Mouse (Mus musculus) lung, postnatal 0 days (tissue): Measurements from ENCODE around the gene Actr2. TPM values are rescaled to one million over a fixed set of nuclear protein-coding genes. Genes with fewer than 3 reads are reported as not detected.
A peak's percentile ranks its signal among the peaks of the same experiment; 100 is the strongest.

Source experiments
- ATAC-seq: fragments of 200-750 bp; cut with Nextera tagmentation; 2 replicates; pipeline ENCODE4 v1.8.0; 2017; ENCODE audit warnings: moderate library complexity
- DNase-seq: peaks from one replicate; pipeline ENCODE4 v3.0.0-alpha.2; 2016; ENCODE audit warnings: low spot score
- H3K27ac ChIP-seq: fragments of 300-500 bp; sonication (generic); 2 replicates; pipeline ENCODE4 v1.5.1; 2014; ENCODE audit warnings: antibody characterized with exemption, mild to moderate bottlenecking, low read length, mixed read lengths
- H3K27me3 ChIP-seq: fragments of 300-500 bp; sonication (generic); replicated peaks from 2 replicates; pipeline ENCODE4 v1.6.1; 2014; ENCODE audit warnings: low read length, mixed read lengths; ENCODE audit not compliant: insufficient read depth
- H3K36me3 ChIP-seq: fragments of 300-500 bp; sonication (generic); 2 replicates; pipeline ENCODE4 v1.6.1; 2014; ENCODE audit warnings: low read length, mixed read lengths; ENCODE audit not compliant: insufficient read depth
- H3K4me1 ChIP-seq: fragments of 300-500 bp; sonication (generic); 2 replicates; pipeline ENCODE4 v1.6.1; 2014; ENCODE audit warnings: antibody characterized with exemption, low read depth, low read length, mixed read lengths; ENCODE audit not compliant: insufficient read depth
- H3K4me2 ChIP-seq: fragments of 300-500 bp; sonication (generic); replicated peaks from 2 replicates; pipeline ENCODE4 v1.6.1; 2014; ENCODE audit warnings: low read depth, mild to moderate bottlenecking, low read length, moderate library complexity, mixed read lengths
- H3K4me3 ChIP-seq: fragments of 300-500 bp; sonication (generic); 2 replicates; pipeline ENCODE4 v1.5.1; 2014; ENCODE audit warnings: low read depth, low read length
- H3K9ac ChIP-seq: fragments of 300-500 bp; sonication (generic); replicated peaks from 2 replicates; pipeline ENCODE4 v1.6.1; 2014; ENCODE audit warnings: low read depth, mild to moderate bottlenecking
- H3K9me3 ChIP-seq: fragments of 300-500 bp; sonication (generic); 2 replicates; pipeline ENCODE4 v1.6.1; 2016; ENCODE audit warnings: low read length, mixed read lengths
- CTCF ChIP-seq: IDR thresholded peaks from 2 replicates; pipeline ENCODE4 v1.5.1; 2016; ENCODE audit warnings: antibody characterized with exemption, mild to moderate bottlenecking
- EP300 ChIP-seq: IDR thresholded peaks from 2 replicates; pipeline ENCODE4 v1.6.1; 2016; ENCODE audit warnings: antibody characterized with exemption, mild to moderate bottlenecking, control low read depth
- WGBS: fragments of 180-500 bp; shearing (Covaris S2); extraction: QIAGEN DNeasy Blood & Tissue Kit; methylation state at CpG from one replicate; pipeline ENCODE4 v1.1.7; 2014; 5-methylcytosine and 5-hydroxymethylcytosine counted together
- polyA plus RNA-seq: library from polyadenylated mRNA; unstranded; fragments of >200 nt; fragmentation: Nextera tagmentation; extraction: Ambion mirVana; gene quantifications from 2 replicates; pipeline ENCODE4 v1.2.1, GENCODE M21; 2015

Actr2 gene
- polyA plus RNA-seq, 1 experiment from 2014 or later, result 93.1 TPM

DNA sequence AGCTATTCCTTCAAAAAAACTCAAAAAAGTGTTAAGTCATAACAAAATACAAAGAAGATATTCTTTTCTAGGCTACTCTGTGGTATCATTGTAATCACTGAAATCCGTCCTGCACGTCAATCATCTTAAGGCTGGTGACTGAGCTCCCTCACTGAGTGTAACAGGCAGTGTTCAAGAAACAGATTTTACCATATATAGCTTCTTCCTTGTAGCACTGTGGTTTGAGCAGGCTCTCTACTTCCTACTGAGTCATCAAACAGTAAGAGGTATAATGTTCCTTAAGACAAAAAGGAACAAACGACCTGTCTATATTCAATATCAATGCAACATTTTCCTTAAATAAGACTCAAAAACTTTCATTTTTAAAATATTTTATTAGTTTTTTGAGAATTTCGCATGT is 5.0 kb downstream of the Actr2 start:
- Histone ChIP-seq H3K36me3 (no peaks in the 10 kb centered on the region), H3K9me3 (no peaks in the 10 kb centered on the region), H3K9ac (no peak overlapping the region), H3K27ac (no peak overlapping the region), H3K4me2 (no peak overlapping the region), H3K4me3 (no peak overlapping the region), H3K27me3 (no peaks in the 10 kb centered on the region), H3K4me1 (peaks cover 3% of the 10 kb centered on the region; the same call in 1 of the 2 replicates)
- WGBS, result 85% methylated on average over 4 of the region's 4 CpGs
- DNase-seq, result peak; percentile 19
- TF ChIP-seq CTCF (no peak), EP300 (no peak)
- ATAC-seq, result no peak

DNA sequence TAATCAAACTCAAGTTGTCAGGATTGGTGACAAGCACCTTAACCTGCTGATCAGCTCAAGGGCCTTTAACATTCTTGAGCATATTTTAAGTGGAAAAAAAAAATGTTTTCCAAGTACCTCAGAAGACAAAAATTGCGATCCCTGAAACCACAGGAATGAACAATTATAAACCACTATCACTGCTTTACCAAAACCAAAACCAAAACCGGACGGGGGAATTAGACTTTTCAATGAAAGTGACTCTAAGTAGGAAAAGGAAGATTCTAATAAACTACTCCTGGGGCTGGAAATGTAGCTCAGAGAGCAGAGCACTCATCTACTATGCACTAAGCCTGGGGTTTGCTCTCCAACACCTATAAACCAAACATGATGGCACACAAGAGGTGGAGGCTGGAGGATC is 5.8 kb downstream of the Actr2 start:
- DNase-seq (no peak), ATAC-seq (no peak)
- no peaks in the 10 kb centered on the region for H3K9me3 ChIP-seq
- no peaks in the 10 kb centered on the region for H3K27me3 ChIP-seq
- WGBS, result 46% methylated on average over 3 of the region's 3 CpGs
- TF ChIP-seq CTCF (no peak), EP300 (no peak)
- H3K4me2 ChIP-seq, result no peak overlapping the region
- no peaks in the 10 kb centered on the region for H3K36me3 ChIP-seq
- no peak overlapping the region for H3K4me3 ChIP-seq
- H3K9ac ChIP-seq, result no peak overlapping the region
- H3K4me1 ChIP-seq, result peaks cover 3% of the 10 kb centered on the region; the same call in 1 of the 2 replicates
- no peak overlapping the region for H3K27ac ChIP-seq

DNA sequence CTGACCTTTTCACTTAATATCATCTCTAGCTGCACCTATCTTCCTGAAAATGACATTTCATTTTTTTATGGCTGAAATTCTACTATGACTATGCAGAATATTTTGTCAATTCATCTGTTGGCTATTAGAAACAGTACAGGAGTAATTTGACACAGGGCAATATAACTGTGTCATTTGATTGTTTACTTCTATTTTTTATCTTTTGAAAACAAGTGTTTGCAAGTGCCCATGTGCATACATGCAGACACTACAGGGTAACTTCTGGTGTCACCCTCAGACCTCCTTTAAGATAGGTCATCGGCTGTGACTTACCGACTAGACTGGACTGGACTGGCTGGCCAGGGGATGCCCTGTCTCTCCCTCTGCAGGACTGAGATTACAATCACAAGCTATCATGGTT is 8.8 kb downstream of the Actr2 start:
- 92% methylated on average over 2 of the region's 2 CpGs for WGBS
- Histone ChIP-seq H3K4me2 (no peak overlapping the region), H3K4me3 (no peak overlapping the region), H3K27me3 (no peaks in the 10 kb centered on the region), H3K27ac (no peak overlapping the region), H3K9me3 (no peaks in the 10 kb centered on the region), H3K9ac (no peak overlapping the region), H3K4me1 (no peaks in the 10 kb centered on the region), H3K36me3 (no peaks in the 10 kb centered on the region; the same call in 1 of the 2 replicates)
- ATAC-seq, result no peak
- no peak for TF ChIP-seq CTCF
- no peak for TF ChIP-seq EP300
- no peak for DNase-seq

DNA sequence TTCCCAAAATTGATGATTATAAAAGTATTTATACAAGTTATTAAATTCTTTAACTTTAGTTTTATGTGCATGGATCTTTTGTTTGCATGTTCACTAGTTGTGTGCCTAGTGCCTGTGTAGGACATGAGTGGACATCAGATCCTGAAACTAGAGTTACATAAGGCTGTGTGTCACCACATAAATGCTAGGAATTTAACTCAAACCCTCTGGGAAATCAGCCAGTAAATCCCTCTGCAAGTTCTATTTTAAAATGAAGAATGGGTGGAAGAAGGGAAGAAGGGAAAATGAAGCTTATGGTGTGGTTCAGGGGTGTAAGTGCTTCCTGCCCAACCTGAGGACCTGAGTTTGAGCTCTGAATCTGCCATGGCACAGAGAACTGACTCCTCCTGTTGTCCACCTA is 26.4 kb downstream of the Actr2 start:
- Histone ChIP-seq H3K4me1 (no peaks in the 10 kb centered on the region), H3K27me3 (no peaks in the 10 kb centered on the region), H3K9me3 (no peaks in the 10 kb centered on the region), H3K36me3 (peaks cover 9% of the 10 kb centered on the region; the same call in 1 of the 2 replicates), H3K4me2 (no peak overlapping the region), H3K9ac (no peak overlapping the region), H3K4me3 (no peak overlapping the region), H3K27ac (no peak overlapping the region)
- TF ChIP-seq CTCF (no peak), EP300 (no peak)
- DNase-seq, result peak; percentile 43
- ATAC-seq, result no peak

DNA sequence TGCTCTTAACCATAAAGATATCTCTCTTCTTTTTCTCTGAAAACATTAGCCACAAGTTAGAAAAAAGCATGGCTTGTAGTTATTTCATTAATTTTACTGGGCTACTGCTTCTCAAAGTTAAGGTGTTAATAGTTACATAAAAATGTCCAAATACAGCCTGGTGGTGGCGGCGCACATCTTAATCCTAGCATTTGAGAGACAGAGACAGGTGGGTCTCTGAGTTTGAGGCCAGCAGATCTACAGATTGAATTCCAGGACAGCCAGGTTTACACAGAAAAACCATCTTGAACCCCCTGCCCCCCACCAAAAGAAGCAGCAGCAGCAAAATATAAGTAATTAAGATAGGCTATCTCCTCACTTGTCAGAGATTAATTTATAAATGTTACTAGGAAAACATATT is 27.1 kb downstream of the Actr2 start:
- H3K4me2 ChIP-seq, result no peak overlapping the region
- TF ChIP-seq EP300 (no peak), CTCF (no peak)
- H3K9me3 ChIP-seq, result no peaks in the 10 kb centered on the region
- no peak overlapping the region for H3K4me3 ChIP-seq
- H3K4me1 ChIP-seq, result no peaks in the 10 kb centered on the region
- no peaks in the 10 kb centered on the region for H3K27me3 ChIP-seq
- H3K9ac ChIP-seq, result no peak overlapping the region
- no peak overlapping the region for H3K27ac ChIP-seq
- WGBS, result 96% methylated on average over 2 of the region's 2 CpGs
- DNase-seq, result no peak
- peaks cover 14% of the 10 kb centered on the region for H3K36me3 ChIP-seq
- ATAC-seq, result no peak

DNA sequence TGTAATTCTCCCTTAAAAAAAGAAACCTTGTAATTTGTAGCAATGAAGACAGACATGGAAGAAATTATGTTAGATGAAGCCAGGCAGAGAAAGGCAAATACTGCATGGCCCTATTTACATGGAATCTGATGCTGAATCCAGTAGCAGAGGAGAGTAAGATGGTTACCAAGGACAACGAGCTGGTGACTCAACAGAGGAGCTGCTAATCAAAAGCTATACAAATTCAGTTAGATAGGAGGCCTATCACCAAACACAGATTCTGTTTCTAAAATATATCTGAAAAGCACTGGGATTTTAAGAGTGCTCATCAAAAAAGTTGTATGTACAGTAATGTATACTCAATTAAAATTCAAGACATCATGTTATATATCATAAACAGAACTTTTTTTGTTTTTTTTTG is 37.3 kb downstream of the Actr2 start:
- no peaks in the 10 kb centered on the region for H3K27me3 ChIP-seq
- ATAC-seq (no peak), DNase-seq (no peak)
- H3K4me2 ChIP-seq, result no peak overlapping the region
- no peak overlapping the region for H3K27ac ChIP-seq
- H3K9me3 ChIP-seq, result no peaks in the 10 kb centered on the region
- TF ChIP-seq EP300 (no peak), CTCF (no peak)
- 67% methylated on average over 1 of the region's 1 CpGs for whole genome bisulfite sequencing
- H3K9ac ChIP-seq, result no peak overlapping the region
- H3K4me1 ChIP-seq, result no peaks in the 10 kb centered on the region
- peaks cover 24% of the 10 kb centered on the region; the same call in 1 of the 2 replicates for H3K36me3 ChIP-seq
- H3K4me3 ChIP-seq, result no peak overlapping the region

DNA sequence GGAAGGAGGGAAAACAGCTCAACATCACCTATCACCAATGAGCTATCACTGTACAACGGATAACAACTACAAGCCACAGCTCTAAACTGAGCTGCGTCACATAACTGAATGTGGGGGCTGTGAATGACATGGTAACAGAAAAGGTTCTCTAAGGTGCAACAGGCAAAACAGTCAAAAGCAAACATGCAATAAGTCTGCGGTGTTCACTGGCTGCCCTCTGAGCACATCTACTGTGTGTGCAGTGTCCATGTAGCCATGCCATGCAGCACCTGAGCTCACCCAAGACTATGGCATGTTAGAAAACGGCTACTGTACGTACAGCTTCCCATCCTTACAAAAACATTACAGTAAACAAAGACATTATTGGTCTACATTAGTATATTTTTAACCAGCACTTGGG is 39.9 kb downstream of the Actr2 start:
- H3K4me3 ChIP-seq, result no peak overlapping the region
- no peak for TF ChIP-seq EP300
- no peak for TF ChIP-seq CTCF
- peaks cover 20% of the 10 kb centered on the region for H3K36me3 ChIP-seq
- DNase-seq, result no peak
- no peaks in the 10 kb centered on the region for H3K4me1 ChIP-seq
- no peak overlapping the region for H3K4me2 ChIP-seq
- no peaks in the 10 kb centered on the region for H3K9me3 ChIP-seq
- H3K27me3 ChIP-seq, result no peaks in the 10 kb centered on the region
- ATAC-seq, result no peak
- H3K9ac ChIP-seq, result no peak overlapping the region
- no peak overlapping the region for H3K27ac ChIP-seq
- WGBS, result 92% methylated on average over 5 of the region's 5 CpGs
